Mouse (Mus musculus): ENCODE results near the gene Bcl6b. TPM values are rescaled to one million over a fixed set of nuclear protein-coding genes. Genes with fewer than 3 reads are reported as not detected.
A peak's percentile ranks its signal among the peaks of the same experiment; 100 is the strongest.

Gene Bcl6b
- total RNA-seq, 2 experiments from 2014 or later, result not detected

DNA sequence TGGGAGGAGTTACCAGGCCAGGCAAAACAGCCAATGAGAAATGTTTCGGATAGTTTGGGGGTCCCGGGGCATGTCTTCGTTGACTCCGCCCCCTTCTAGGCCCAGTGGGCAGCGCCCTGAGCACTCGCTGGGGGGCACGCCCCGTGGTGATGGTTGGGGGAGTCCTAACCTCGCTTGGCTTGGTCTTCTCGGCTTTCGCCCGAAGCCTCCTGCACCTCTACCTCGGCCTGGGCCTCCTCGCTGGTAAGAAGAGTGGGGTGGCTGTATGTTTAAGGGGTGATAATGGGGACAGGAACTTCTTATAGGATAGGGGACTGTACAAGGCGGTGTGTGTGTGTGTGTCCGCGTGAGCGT is 14.8 kb downstream of the Bcl6b start:
- ATAC-seq (replicated peaks; ENCODE audit: poor library complexity, severe bottlenecking), result no peak

DNA sequence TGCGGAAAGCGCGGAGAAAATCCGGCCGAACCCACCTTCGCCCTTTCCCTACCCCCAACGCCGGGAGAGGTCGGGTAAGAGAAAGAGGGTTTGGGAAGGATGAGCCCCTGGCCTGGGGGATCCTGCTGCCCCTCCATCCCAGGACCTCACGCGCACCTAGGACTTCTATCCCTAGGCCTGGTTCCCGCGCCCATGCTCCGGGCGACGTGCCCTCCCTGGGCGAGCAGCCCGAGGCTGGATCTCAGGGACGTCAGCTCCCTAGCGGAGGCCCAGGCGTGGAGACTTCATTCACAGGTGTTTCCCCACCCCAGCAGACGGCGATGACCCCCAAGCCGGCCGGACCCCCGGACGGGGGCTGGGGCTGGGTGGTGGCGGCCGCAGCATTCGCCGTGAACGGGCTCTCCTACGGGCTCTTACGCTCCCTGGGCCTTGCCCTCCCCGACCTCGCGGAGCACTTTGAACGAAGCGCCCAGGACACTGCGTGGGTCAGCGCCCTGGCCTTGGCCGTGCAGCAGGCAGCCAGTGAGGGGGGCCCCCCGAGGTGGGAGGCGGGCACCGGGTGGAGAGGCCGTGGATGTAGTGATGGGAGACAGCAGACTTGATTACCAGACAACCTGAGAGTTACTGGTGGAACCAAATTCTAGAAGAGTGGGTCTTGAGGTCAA is 15.3 kb downstream of the Bcl6b start:
- ATAC-seq (replicated peaks; ENCODE audit: poor library complexity, severe bottlenecking), result peak; percentile 18; the same call in 1 of the 2 replicates

- no peak for ATAC-seq (replicated peaks; ENCODE audit: poor library complexity, severe bottlenecking)
These were observed 15.9 kb downstream of the Bcl6b start for GRCm38 (mm10) chr11:70213736-70214135.

GRCm38 (mm10) chr11:70212896-70213295 is 16.7 kb downstream of the Bcl6b start:
- peak; percentile 60; the same call in 1 of the 2 replicates for ATAC-seq (replicated peaks; ENCODE audit: poor library complexity, severe bottlenecking)

DNA sequence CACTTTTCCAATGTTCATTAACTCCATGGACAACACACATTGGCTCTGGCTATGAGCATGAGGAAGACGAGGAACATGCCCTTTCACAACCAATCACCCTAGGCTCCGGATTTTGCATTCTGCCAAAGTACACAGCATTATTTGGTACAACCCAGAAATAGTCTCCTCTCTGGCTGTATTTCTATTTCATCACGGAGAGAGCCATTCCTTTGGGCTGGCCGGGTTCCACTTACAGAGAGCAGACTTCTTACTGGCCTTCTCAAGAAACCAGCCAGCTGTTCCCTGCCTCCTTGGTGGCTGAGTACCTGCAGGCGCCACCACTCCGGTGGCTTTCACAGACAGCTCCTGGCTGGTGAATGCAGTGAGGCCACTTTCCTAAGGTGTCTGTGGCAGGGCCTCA is 17.2 kb downstream of the Bcl6b start, which contains the start of gene Slc16a11:
Slc16a11 (plus strand) TSS at position 330 of the 400 bp plus-strand sequence.
- ATAC-seq (replicated peaks; ENCODE audit: poor library complexity, severe bottlenecking), result no peak

- ATAC-seq (replicated peaks; ENCODE audit: poor library complexity, severe bottlenecking), result no peak
These were observed 17.6 kb downstream of the Bcl6b start for GRCm38 (mm10) chr11:70211972-70212371.

- no peak for ATAC-seq (replicated peaks; ENCODE audit: poor library complexity, severe bottlenecking)
These were observed 18.9 kb downstream of the Bcl6b start for GRCm38 (mm10) chr11:70210681-70211080.

DNA sequence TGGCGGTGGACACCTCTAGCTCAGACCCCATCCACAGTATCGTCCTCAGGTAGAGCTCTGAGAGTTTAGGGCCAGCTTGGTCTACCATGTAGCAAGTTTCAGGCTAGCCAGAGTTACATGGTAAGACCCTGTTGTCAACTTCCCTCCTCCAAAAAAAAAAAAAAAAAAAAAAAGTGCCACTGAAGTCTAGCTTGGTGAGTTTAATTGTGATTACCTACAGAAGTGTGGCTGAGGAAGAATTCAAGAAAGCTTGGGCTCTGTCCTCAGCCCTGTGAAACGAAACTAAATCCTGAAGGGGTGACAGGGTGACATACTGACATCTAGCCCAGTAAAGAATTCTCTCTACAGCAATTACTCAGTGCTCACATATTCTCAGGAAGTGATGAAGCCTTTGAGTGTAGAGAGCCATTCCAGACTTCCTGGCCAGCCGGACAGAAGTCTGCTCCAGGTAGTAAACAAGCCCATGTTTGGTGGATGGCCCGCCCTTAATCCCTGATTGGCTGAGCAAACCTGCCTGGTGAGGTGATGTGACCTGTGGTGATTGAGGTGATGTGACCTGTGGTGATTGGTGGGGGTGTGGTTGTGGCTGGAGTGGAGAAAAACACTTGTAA is 20.7 kb downstream of the Bcl6b start:
- no peak for ATAC-seq (replicated peaks; ENCODE audit: poor library complexity, severe bottlenecking)

DNA sequence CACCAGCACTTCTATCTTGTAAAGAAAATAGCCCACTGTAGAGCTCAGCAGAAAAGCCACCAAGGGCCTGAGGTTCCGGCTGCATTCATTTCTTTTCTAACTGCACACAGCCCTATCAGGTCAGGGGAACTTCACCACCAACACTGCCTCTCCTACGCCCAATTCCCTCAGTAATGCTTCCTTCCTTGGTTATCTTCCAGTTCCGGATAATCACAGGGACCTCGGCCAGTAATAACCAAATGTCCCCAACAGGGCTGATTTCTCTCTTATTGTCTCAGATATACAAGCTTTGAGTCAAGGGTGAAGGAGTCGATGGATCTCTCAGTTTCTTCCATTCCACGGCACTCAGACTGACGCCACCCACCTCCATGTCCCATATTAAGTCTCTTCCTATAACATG is 22.3 kb downstream of the Bcl6b start:
- ATAC-seq (replicated peaks; ENCODE audit: poor library complexity, severe bottlenecking), result no peak

DNA sequence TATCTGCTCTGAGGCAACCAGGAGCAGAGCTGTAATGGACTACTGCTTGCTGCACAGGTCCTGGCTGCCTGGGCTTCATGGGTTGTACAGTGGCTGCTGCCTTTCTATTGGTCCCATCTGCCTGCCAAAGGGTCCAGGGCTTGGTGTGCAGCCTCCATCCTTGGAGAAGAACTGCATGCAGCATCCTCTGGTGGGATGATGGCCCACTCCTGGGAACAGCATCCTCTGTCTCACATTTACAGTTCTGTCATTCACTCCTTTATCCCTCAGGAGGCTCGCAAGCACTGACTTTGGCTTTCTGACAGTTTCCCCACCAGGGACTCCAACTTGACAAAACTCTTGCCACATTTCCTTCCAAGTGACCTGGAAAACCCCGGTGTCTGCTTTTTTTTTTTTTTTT is 22.8 kb downstream of the Bcl6b start:
- ATAC-seq (replicated peaks; ENCODE audit: poor library complexity, severe bottlenecking), result 0 out of 2 replicates have a peak, but pooled peaks have one; percentile 27

- peak; percentile 57 for ATAC-seq (replicated peaks; ENCODE audit: poor library complexity, severe bottlenecking)
These were observed 27.9 kb downstream of the Bcl6b start for GRCm38 (mm10) chr11:70201691-70202090.

DNA sequence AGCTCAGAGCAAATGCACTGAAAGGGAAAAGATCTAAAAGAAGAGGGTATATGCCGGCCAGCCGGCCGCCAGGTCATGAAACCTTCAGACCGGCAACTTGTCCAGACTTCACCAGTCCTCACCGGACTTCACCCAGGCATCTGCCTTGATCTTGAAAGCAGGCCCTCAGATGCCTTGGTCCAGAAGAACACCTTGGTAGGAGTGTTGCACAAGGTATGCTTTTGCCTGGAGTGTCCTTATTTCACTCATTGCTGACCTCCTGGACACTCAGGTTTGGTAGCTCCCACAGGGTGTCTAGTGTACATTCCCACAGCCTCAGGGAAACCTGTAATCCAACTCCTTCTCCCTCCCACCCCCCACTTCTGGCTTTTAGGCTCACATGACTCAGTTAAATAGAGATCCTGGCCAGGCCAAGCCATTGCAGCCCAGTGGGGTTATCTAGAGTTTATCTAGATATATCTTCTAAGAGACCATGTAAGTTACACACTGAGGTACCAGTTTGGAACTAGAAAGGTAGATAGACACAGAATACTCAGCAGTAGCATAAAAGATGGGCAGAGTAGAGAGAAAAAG is 29.5 kb downstream of the Bcl6b start:
- no peak for ATAC-seq (replicated peaks; ENCODE audit: poor library complexity, severe bottlenecking)

GRCm38 (mm10) chr11:70199107-70199506 is 30.5 kb downstream of the Bcl6b start:
- ATAC-seq (replicated peaks; ENCODE audit: poor library complexity, severe bottlenecking), result no peak

- peak; percentile 35 for ATAC-seq (replicated peaks; ENCODE audit: poor library complexity, severe bottlenecking)
These were observed 31.3 kb downstream of the Bcl6b start for GRCm38 (mm10) chr11:70198332-70198731.

GRCm38 (mm10) chr11:70193354-70194285 is 36.0 kb downstream of the Bcl6b start:
- ATAC-seq (replicated peaks; ENCODE audit: poor library complexity, severe bottlenecking), result no peak

DNA sequence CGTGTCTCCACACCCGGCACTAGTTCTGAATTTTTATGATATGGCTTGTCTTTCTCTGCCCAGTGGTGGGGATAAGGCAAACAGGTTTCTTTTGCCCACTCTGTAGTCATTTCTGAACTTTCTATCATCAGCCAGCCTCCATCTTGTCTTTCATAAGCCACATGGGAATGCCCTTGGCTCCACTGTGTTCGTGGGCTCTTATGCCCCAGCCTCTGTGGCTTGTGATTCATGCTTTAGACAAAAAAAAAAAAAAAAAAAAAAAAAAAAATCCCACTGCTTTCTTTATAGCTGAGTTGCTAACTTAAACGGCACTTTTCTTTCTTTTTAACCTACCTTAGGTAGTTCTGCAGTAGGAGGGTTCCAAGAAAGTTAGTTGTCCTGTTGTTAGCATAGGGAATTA is 37.4 kb downstream of the Bcl6b start:
- ATAC-seq (replicated peaks; ENCODE audit: poor library complexity, severe bottlenecking), result no peak

- no peak for ATAC-seq (replicated peaks; ENCODE audit: poor library complexity, severe bottlenecking)
These were observed 38.4 kb downstream of the Bcl6b start for GRCm38 (mm10) chr11:70191188-70191587.

DNA sequence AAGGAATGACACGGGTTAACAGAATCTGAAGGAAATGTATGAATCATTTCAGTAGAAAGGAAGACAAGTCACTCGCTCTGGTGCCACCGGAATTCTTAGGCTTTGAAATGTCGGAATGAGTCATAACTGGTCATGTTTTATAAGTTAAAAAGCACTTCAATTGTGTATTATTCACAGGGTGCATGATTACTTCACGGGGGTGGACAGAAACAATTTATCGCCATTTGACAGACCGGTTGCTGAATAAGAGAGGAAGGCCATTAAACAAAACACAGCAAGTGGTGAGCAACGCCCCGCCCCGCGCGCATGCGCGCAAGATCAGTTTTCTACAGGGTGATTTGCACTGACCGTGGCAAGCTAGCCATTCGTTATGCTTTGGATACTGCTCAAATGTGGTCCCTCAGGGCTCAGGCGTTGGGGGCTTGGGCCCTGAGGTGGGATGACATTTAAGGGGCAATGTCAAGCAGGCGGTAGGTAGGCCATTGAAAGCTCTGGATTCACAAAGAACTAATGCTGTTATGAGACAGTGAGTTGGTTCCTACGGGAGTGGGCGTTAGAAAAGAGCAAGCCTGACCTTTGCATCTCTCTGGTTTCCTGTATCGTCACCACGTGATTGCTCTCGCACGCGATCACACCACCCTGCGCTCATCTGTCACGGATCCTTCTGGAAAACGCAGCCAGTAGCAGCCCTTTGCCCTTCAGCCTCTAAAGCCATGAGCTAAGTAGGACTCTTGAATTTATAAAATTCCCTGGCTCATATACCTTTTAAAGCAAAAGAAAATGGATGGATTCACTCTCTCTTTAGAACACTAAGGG is 40.1 kb downstream of the Bcl6b start:
- no peak for ATAC-seq (replicated peaks; ENCODE audit: poor library complexity, severe bottlenecking)

- peak; percentile 69 for ATAC-seq (replicated peaks; ENCODE audit: poor library complexity, severe bottlenecking)
These were observed 44.5 kb downstream of the Bcl6b start for GRCm38 (mm10) chr11:70185120-70185519.

- no peak for ATAC-seq (replicated peaks; ENCODE audit: poor library complexity, severe bottlenecking)
These were observed 49.1 kb downstream of the Bcl6b start for GRCm38 (mm10) chr11:70180496-70180895.
